Mouse (Mus musculus): Measurements from ENCODE around the gene Ankrd24. TPM values are rescaled to one million over a fixed set of nuclear protein-coding genes. Genes with fewer than 3 reads are reported as not detected.

The Ankrd24 gene
- 6.1 and 7.6 TPM in 2 replicates for polyA plus RNA-seq (2015; fragmentation: Nextera tagmentation; extraction: Ambion mirVana)

DNA sequence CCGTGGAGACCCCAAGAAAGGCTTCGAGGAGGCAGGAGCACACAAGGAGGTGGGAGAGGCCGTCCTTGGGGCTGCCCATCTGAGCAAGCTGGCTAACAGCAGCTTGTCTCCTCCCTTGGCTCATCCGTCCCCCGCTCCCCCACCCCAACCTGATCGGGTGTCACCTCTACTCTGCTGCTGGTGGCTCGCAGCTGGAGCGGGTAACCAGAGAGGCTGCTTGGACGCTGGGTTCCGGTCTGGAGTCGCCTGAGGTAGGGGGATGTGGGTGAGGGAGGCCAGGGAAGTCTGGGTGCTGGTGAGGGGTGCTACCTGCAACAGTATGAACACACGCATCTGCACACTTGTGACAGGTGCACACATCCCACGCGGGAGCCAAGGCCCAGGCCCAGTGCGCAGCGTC lies at the start of gene Ankrd24:
Ankrd24 (plus strand) TSS at position 151 of the 400 bp plus-strand sequence.

DNA sequence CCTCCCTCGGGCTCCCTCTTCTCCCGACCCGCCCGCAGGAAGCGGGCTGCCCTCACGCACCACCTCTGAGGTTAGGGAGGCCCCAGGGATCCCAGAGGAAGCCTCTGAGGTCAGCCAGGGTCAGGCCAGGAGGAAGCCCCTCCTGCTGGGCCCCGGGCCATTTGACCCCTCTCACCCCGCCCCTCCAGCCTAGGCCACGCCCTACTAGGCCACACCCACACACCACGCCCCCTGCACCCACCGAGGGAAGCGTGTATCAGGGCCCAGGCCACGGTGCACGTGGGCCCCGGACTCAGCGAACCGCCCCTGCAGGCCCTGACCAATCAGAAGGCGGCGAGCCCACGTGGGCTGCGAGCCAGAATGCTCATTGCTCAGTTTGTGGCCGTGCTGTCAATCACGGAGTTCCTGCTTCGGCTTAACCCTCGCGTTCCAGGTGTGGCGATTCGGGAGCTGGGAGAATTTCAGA lies 27.6 kb upstream of the Ankrd24 start, which contains the start of gene Tle6:
Tle6 (minus strand) TSS at position 336 of the 466 bp plus-strand sequence.

DNA sequence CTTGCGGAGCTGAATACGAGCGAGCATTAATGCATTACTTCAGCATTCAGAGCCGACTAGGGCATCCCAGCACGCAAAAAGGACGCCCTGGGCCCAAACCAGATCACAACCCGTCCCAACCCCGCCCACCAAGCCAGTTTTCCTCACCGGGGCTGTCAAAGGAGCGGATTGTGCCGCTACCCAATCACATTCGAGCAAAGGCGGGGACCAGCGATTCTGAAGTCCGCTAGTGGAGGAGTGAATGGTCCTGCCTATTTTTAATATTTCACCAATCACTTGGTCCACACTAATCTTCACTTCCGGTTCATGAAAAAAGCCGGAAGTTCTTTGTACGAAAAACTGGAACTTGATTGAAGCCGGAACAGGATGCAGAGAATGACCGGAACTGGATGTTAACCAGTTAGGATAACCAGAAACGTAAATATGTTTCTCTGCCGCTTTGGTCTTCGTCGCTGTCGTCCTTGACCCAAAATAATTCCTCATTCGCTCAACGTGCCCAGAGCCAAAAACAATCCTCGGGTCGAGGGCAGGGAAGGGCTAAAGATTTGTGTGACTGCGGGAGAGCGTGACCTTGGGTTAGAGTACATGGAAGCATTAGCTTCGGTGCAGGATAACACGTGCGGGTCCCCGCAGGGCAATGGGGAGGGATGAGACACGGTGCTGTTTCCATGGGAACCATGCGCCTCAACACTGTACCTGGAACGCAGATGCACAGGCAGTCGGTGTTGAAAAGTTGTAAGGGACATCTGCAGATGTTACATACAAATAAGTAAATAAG lies 22.2 kb upstream of the Ankrd24 start, which contains the start of gene BC025920:
BC025920 (plus strand) TSS at position 297 of the 778 bp plus-strand sequence.

DNA sequence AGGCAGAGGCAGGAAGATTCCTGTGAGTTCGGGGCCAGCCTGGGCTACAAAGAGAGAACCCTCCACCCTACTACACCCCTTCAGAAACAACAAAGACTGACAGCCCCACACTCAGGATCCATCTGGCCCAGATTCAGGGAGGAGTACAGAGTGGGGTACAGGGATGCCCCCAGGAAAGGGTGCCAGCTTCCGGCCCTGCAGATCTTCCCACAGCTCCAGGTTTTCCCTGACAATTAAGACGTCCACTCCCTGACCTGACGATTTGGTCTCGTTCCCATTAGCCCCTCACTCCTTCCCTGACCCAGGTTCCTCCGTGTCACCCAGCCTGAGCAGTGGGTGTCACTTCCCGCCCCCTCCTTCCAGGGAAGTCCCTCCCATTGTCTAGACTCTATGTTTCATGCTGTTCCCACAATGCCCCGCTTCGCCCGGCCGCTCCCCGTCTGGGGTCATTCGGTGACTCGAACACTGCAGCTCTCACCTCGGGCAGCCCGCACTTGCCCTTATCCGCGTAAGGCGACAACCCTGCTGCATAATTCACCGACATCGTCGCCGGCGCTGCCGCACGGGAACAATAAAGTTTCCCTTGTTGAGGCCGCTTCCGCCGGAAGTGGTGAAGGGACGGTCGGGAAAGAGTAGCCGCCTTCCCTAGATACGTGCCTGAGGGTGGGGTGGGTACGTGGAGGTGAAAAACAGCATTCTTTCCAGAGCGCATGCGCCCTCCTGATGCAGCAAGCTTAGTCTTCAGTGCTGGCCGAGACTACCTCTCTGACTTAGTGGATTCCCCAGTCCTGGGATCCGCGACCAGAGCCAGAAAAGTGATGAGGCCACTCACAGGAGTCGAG lies 1.1 kb upstream of the Ankrd24 start, which contains the start of gene Sirt6:
Sirt6 (minus strand) TSS at position 804 of the 842 bp plus-strand sequence.

DNA sequence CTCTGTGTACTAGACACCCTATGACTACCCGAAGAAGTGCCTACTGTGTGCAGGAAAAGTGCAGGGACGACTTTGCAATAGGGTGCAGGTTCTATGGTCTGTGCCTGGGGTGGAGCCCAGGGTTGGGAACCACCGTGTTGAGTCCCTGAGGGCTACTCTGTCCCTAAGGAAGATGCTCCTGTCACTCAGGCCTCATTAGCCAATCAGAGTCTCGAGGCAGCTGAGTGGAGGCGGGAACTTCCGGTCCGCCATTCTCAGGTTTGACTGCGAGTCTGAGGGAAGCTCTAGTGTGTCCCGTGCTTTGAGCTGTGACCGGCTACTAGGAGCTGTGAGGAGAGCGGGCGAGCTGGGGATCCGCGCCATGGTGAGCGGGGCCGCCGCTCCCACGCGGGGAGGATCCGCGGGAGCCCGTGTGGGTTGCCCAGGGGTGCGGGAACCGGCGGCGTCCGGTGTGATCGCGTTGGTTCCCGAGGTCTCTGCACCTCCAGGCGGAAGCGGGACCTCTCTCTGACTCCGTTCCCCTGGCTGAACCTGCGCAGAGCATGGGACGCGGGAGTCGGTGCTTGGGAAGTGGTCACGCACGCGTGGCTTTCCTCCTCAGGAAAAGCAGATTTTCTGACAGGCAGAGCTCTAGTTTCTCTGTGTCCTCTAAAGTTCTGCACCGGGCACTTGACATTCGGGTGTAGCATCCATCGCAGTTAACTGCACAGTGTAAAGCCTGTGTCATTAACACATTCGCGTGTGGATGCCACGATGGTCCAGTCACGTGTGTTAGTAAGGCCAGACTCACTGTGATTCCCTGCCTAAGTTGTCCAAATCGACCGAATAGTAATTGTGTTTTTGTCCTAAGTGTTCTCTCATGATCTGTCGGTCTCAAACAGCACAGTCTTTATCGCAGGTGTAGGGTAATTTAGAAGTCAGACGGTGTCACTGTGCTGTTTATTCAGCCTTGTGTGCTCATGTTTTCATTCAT lies 20.7 kb downstream of the Ankrd24 start, which contains the start of gene Gm10778:
Gm10778 (plus strand) TSS at position 257 of the 973 bp plus-strand sequence.

Other genes with a start within 250 kb of the Ankrd24 start
- 67.0 and 71.2 TPM in 2 replicates for gene Dohh, start 244.1 kb upstream of the Ankrd24 start, polyA plus RNA-seq (2015; fragmentation: Nextera tagmentation; extraction: Ambion mirVana)
- 1.6 and 2.1 TPM in 2 replicates for gene Gm48551, start 244.1 kb upstream of the Ankrd24 start, polyA plus RNA-seq (2015; fragmentation: Nextera tagmentation; extraction: Ambion mirVana)
- gene Gm48552, start 239.5 kb upstream of the Ankrd24 start, polyA plus RNA-seq (2015; fragmentation: Nextera tagmentation; extraction: Ambion mirVana), result 0.42 and 0.73 TPM in 2 replicates
- 1.7 and 2.0 TPM in 2 replicates for gene Smim24, start 235.5 kb upstream of the Ankrd24 start, polyA plus RNA-seq (2015; fragmentation: Nextera tagmentation; extraction: Ambion mirVana)
- 69.4 and 71.2 TPM in 2 replicates for gene Nfic, start 172.9 kb upstream of the Ankrd24 start, polyA plus RNA-seq (2015; fragmentation: Nextera tagmentation; extraction: Ambion mirVana)
- 0.12 and 0.18 TPM in 2 replicates for gene Celf5, start 145.8 kb upstream of the Ankrd24 start, polyA plus RNA-seq (2015; fragmentation: Nextera tagmentation; extraction: Ambion mirVana)
- 49.9 and 50.1 TPM in 2 replicates for gene Ncln, start 132.1 kb upstream of the Ankrd24 start, polyA plus RNA-seq (2015; fragmentation: Nextera tagmentation; extraction: Ambion mirVana)
- 0.20 and 0.71 TPM in 2 replicates for gene S1pr4, start 128.4 kb upstream of the Ankrd24 start, polyA plus RNA-seq (2015; fragmentation: Nextera tagmentation; extraction: Ambion mirVana)
- 6.1 and 11.1 TPM in 2 replicates for gene Gna15, start 104.3 kb upstream of the Ankrd24 start, polyA plus RNA-seq (2015; fragmentation: Nextera tagmentation; extraction: Ambion mirVana)
- gene Gna11, start 83.3 kb upstream of the Ankrd24 start, polyA plus RNA-seq (2015; fragmentation: Nextera tagmentation; extraction: Ambion mirVana), result 48.8 and 49.2 TPM in 2 replicates
- 437 and 457 TPM in 2 replicates for gene Aes, start 69.1 kb upstream of the Ankrd24 start, polyA plus RNA-seq (2015; fragmentation: Nextera tagmentation; extraction: Ambion mirVana)
- 6.6 and 7.9 TPM in 2 replicates for gene Tle2, start 54.0 kb upstream of the Ankrd24 start, polyA plus RNA-seq (2015; fragmentation: Nextera tagmentation; extraction: Ambion mirVana)
- gene Tle6, start 27.5 kb upstream of the Ankrd24 start, polyA plus RNA-seq (2015; fragmentation: Nextera tagmentation; extraction: Ambion mirVana), result 15.5 and 16.2 TPM in 2 replicates
- 0.18 and 0.62 TPM in 2 replicates for gene BC025920, start 22.3 kb upstream of the Ankrd24 start, polyA plus RNA-seq (2015; fragmentation: Nextera tagmentation; extraction: Ambion mirVana)
- 15.9 and 19.7 TPM in 2 replicates for gene Sirt6, start 743 bp upstream of the Ankrd24 start, polyA plus RNA-seq (2015; fragmentation: Nextera tagmentation; extraction: Ambion mirVana)
- gene Gm10778, start 20.5 kb downstream of the Ankrd24 start, polyA plus RNA-seq (2015; fragmentation: Nextera tagmentation; extraction: Ambion mirVana), result 1.9 and 2.8 TPM in 2 replicates
- 5.5 and 6.8 TPM in 2 replicates for gene Zfp433, start 76.3 kb downstream of the Ankrd24 start, polyA plus RNA-seq (2015; fragmentation: Nextera tagmentation; extraction: Ambion mirVana)
- gene Gm3055, start 142.6 kb downstream of the Ankrd24 start, polyA plus RNA-seq (2015; fragmentation: Nextera tagmentation; extraction: Ambion mirVana), result 2.2 and 2.9 TPM in 2 replicates
- gene Gm4767, start 183.6 kb downstream of the Ankrd24 start, polyA plus RNA-seq (2015; fragmentation: Nextera tagmentation; extraction: Ambion mirVana), result 1.6 and 1.7 TPM in 2 replicates
- 4.3 and 4.5 TPM in 2 replicates for gene Gm32687, start 235.4 kb downstream of the Ankrd24 start, polyA plus RNA-seq (2015; fragmentation: Nextera tagmentation; extraction: Ambion mirVana)

All from urinary bladder, postnatal 0 days (tissue).